Mouse (Mus musculus) embryo, embryonic 10.5 days (tissue): ENCODE results near the gene Cdkl1.

Experiments
- DNase-seq: peaks from one replicate; pipeline ENCODE4 v3.0.0-alpha.2; 2015; ENCODE audit warnings: low spot score

Cdkl1 gene

DNA sequence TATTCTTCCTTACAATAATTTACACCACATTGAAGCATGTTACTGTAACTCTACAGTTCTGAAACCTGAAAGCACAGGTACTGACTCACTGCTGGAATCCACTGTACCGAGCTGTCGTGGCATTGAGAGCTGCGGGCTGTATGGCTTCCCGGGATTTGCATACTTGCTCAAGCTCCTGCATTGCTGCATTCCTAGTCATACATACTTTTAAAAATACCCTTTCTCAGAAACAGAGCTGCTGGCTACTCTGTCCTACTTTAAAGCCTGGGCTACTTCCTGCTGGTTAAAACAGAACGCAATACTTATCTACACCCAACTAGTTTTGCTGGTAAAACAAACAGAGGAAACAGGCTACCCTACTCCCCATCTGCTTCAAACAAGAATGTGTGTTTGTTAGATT is 46.9 kb downstream of the Cdkl1 start:
- DNase-seq: no peak

DNA sequence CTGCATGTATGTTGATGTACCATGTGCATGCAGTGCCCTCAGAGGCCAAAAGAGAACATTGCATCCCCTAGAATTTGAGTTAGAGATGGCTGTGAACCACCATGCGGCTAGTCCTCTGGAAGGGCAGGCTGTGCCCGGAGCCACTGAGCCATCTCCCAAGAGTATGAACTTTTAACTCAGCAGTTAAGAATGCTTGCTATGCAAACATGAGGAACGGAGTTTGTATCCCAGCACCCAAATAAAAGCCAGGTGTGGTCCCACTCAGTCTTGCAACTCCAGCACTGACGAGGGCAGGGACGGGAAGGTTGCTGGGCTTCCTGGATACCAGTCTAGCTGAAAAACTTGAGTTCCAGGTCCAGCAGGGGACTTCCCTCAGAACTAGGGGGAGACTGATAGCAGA is 49.1 kb downstream of the Cdkl1 start:
- DNase-seq: no peak

DNA sequence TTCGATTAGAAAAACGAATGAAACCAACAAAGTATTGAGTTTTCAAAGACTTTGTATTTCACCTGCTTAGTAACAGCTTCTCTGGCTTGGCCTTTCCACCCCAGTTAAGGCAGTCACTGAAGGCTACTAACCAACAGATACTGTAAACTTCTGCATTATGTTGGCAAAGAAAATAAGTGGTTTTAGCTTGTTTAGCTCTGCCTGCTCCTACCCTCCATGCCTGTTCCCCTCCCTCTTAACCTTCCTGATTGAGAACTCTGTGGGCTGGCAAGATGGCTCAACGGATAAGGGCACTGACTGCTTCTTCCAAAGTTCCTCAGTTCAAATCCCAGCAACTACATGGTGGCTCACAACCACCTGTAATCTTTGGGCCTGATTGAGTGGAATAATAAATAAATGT is 57.1 kb downstream of the Cdkl1 start:
- no peak for DNase-seq

DNA sequence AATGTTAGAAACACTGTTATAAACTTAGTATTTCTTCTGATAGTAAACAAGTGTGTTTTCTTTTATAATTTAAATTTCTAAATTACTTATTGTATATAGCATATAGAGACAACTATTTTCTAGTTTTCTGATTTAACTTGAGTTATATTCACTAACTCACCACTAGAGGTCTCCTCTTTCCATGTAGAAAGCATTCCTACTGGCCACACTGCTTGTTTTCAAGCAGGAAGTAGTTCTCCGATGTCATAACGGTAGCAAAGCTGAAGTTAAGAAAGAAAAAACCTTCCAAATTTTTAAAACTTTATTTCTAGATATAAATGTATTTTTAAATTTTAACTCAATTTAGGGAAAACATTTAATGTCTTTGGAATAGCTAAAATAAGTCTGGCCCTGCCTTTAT is 57.5 kb downstream of the Cdkl1 start:
- DNase-seq: peak; percentile 71

DNA sequence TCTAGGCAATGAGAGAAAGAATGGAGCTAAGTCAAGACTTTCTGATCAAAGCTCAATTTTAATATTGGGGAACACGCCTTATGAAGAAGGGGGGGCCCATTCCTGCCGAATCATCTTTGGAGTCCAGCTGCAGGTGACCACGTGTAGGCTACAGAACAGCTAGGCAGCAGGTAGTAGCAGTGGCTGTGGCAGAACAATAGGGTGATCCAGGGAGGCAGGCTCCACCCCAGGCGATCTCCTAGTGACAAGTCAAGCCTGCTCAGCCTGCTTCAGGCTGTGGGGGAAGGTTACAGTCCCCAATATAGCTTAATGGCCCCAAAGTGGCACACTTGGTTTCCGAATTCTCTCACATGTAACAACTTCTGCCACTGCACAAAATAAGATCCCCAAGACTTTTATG is 58.8 kb downstream of the Cdkl1 start:
- DNase-seq: no peak

DNA sequence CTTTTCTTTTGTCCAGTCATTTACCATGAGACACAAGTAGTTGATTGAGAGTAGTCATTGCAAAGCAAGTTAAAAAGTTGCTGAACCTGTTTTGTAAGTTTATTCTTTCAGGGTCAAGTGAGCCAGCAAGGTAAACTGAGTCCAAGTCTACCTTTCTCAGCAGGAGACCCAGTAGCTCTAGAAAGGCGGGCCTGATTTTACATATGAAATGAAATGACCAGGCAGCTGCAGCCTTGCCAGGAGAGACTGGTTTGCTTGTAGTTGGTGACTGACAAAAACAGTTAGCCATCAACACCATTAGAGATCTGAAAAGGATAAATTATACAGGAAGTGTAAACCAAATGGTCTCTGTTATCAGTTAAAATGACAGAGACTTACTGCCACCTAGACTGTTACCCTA is 60.8 kb downstream of the Cdkl1 start:
- DNase-seq: no peak

DNA sequence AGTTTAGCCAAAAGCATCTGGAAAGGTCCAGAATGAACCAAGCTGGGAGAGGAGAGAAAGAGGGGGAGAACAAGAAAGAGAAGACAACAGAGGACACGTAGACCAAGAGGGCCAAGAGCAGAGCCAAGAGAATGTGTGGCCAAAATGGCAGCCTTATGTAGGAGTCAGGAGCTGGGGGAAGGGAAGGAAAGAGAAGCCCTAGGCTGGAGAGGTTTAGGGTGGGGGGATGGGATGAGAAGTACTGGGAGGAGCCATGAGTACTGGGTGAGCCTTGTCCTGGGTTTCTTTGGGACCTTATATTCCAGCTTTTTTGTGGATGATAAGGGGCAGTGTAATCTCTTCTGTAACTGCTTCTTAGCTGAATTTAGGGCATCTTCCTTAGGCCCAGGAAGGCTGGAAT is 61.8 kb downstream of the Cdkl1 start:
- no peak for DNase-seq

DNA sequence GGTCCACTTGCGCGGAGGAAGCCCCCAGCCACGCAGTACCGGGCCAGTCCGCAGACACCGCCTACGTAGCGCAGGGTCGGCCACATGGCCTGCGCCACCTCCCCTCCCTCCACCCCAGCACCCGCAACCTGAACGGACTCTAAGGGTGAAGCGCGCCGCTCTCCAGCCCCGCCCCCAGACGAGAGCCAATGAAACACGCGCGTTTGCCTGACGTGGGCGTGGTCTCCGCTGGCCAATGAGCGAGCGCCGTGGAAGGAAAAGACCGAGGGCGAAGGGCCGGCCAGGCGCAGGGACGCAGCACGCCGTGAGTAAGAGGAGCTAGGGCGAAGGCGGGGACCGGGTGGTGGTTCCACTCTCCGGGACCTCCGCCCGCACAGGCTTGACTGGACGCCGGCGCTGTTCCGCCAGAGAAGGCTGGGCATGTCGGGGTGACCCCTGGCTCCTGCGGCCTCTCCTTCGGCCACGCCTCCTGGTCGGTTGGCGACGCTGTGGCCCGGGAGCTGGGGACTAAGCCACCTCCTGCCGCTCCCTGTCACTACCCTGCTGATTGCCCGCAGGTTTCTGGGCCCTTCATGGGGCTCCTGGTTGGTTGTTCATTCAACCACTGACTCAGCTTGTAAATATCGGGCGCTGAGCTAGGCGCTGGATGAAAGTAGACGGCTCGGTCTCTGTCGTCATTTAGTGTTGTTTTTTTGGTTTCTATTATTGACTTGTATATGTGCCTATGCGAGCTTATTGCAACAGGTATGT is 66.2 kb downstream of the Cdkl1 start, which contains the start of the genes L2hgdh and Atp5s:
Gene L2hgdh, minus strand, starts transcription at position 163 of the 750 bp plus-strand sequence.
Gene Atp5s, plus strand, starts transcription at position 240 of the 750 bp plus-strand sequence.
- DNase-seq: peak; percentile 99

DNA sequence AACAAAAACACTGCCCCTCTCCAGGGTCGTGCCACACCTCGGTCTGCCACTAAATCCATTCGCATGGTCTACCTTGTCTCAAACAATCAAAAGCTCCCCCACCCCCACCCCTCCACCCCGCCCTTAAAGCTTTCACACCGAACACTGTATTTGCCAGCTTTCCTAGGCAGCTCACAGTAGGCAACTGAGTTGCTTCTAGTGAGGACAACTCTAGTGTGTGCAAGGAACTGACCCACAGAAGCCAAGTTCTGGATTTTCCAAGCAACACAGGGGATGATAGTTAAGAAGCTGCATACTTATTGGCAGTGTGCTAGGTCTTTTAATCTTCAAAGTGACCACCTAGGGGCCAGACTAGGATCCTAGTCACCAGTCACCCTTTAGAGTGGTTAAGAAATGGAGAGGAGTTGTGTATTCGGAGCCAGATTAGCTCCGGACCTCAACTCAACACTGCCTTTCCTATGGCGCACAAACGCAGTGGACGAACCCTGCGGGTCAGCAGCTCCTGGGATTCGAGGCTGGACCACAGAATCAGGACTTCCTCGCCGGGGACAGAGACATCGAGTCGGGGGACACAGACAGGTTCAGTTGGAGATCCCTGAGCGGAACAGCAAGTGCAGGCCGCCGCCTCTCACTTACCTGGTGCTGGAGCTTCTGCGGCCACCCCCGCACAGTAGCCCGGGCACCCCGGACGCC is 66.9 kb downstream of the Cdkl1 start:
- DNase-seq: no peak

DNA sequence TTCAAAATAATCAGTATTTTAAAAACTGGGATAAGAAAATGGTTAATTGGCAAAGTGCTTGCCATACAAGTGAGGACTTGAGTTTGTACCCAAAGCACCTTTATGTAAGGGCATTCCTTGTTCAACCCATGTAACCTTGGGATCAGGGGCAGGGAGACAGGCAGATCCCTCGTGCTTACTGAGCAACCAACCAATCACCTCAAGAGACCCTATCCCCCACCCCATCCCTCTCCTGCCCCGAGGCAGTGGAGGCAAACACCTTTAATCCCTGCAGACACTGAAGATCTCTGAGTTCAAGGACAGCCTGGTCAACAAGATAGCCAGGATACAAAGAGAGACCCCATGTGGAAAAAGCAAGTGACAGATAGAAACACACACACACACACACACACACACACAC is 67.7 kb downstream of the Cdkl1 start:
- DNase-seq: no peak

DNA sequence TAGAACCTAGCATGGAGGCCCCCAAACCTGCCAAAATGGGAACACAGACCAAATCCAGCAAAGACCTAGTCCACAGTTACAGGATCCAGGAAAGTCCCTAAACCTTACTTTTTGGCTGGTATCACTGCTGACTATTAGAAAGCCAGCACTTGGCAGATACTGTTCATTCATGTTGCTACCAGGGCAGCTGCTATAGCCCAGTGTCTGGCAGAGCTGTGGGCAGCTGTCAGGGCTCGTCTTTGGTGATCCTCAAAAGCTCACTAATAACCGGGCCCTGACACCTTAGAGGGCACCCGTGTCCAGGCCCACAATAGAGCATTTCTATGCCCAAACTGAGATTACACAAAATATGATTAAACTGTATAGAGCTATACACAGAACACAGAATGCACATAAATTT is 68.2 kb downstream of the Cdkl1 start:
- DNase-seq: no peak

DNA sequence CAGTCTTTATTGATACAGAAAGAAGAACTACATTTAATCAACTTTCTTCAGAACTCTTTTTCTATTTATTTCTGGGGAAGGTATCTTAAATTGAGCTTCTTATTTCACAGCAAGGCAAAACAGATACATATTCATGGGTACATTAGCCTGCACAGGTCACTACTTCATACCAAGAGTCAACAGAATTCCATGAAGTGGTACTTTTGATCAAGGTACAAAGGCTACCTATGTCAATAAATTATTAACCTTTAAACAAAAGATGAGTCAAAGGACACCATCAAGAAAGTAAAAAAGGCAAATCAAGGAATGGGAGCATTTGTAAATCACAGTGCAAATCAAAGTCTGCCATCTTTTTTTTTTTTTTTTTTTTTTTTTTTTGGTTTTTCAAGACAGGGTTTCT is 77.4 kb downstream of the Cdkl1 start:
- DNase-seq: no peak

DNA sequence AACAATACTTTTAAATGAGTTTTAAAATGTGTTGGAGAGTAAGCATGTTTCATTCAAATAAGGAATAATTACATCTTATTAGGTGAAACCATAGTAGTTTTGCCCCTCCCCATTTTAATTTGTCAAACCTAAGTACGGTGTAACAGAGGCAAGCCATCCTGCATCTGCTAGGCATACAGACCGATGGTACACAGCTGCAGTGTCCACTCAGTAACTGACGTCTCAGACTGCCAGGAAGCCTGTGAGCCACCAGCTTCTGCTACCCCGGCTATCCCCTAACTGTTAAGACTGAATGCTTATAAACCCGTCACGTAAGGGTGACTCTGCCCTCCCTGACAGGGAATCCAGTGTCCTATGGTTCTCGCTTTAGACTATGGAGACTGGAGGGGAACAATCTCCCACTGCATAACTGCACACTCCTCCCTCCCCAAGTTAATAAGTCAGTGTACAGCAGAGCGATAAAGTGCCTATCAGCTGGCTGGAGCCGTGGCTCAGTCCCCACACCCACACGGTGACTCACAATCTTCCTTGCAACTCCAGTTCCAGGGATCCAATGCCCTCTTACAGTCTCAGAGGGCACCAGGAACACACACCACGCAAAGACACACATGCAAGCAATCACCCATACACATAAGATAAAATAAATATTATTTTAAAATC is 86.1 kb downstream of the Cdkl1 start:
- DNase-seq: no peak

DNA sequence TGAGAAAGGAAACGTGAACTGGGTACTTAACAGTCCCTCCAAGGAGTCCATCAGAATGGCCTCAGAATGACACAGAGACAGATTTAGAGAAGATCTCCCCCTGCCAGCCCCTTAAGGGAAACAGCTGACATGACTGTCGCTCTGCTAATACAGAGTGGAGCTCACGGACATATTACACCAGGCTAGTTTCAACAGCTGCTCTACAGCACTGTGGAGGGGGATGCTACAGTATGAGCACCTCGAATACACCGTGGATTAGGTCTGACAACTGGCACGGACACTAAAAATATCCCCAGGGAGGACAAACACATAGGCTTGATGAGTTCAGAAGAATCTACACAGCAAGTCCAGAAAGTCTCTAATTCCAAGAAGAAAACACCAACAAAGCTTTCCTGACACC is 92.7 kb downstream of the Cdkl1 start:
- DNase-seq: no peak
